Mouse (Mus musculus) MEL (cell line): ENCODE measurements around the gene Hoxb8.

Experiments
- CHD1 ChIP-seq: IDR thresholded peaks from 2 replicates; pipeline ENCODE4 v1.6.1; 2012; ENCODE audit warnings: low read depth, mild to moderate bottlenecking, inconsistent platforms, low read length, improper control_type of control experiment
- CTCF ChIP-seq, 3 experiments: IDR thresholded peaks in 2 of 3; conservative IDR thresholded peaks in 1 of 3; 2 replicates each; pipeline ENCODE4 v1.5.1; 2011 to 2012; ENCODE audit warnings: low read length in 3 of 3, low read depth in 2 of 3, mild to moderate bottlenecking in 2 of 3, improper control_type of control experiment in 1 of 3, inconsistent platforms in 1 of 3, mixed read lengths in 1 of 3, moderate library complexity in 1 of 3; ENCODE audit not compliant: control insufficient read depth in 1 of 3, insufficient read depth in 1 of 3, poor library complexity in 1 of 3, severe bottlenecking in 1 of 3
- ETS1 ChIP-seq: IDR thresholded peaks from 2 replicates; pipeline ENCODE4 v1.6.1; 2012; ENCODE audit warnings: low read depth, mild to moderate bottlenecking, inconsistent platforms, low read length, improper control_type of control experiment, moderate library complexity
- MAZ ChIP-seq: IDR thresholded peaks from 2 replicates; pipeline ENCODE4 v1.6.1; 2012; ENCODE audit warnings: low read depth, mild to moderate bottlenecking, inconsistent platforms, low read length, improper control_type of control experiment
- MYC ChIP-seq: IDR thresholded peaks from 2 replicates; pipeline ENCODE4 v1.6.1; 2011; ENCODE audit warnings: low read depth, mild to moderate bottlenecking, low read length, improper control_type of control experiment, moderate library complexity
- POLR2A ChIP-seq, 2 experiments: IDR thresholded peaks; 2 replicates each; pipeline ENCODE4 v1.6.1; 2011 to 2012; ENCODE audit warnings: low read length in 2 of 2, mild to moderate bottlenecking in 2 of 2, control low read depth in 1 of 2, improper control_type of control experiment in 1 of 2, low read depth in 1 of 2, moderate library complexity in 1 of 2; ENCODE audit not compliant: control insufficient read depth in 1 of 2, insufficient read depth in 1 of 2, poor library complexity in 1 of 2
- POLR2AphosphoS2 ChIP-seq: IDR thresholded peaks from 2 replicates; pipeline ENCODE4 v1.6.1; 2011; ENCODE audit warnings: low read length, improper control_type of control experiment
- TAL1 ChIP-seq: IDR thresholded peaks from 2 replicates; pipeline ENCODE4 v1.6.1; 2012; ENCODE audit warnings: mild to moderate bottlenecking, inconsistent platforms, low read length, moderate library complexity, mixed read lengths
- TBP ChIP-seq: IDR thresholded peaks from 2 replicates; pipeline ENCODE4 v1.8.0; 2011; ENCODE audit warnings: low read depth, low read length, improper control_type of control experiment
- ZNF384 ChIP-seq: IDR thresholded peaks from 2 replicates; pipeline ENCODE4 v1.6.1; 2012; ENCODE audit warnings: low read depth, mild to moderate bottlenecking, inconsistent platforms, low read length, improper control_type of control experiment

DNA sequence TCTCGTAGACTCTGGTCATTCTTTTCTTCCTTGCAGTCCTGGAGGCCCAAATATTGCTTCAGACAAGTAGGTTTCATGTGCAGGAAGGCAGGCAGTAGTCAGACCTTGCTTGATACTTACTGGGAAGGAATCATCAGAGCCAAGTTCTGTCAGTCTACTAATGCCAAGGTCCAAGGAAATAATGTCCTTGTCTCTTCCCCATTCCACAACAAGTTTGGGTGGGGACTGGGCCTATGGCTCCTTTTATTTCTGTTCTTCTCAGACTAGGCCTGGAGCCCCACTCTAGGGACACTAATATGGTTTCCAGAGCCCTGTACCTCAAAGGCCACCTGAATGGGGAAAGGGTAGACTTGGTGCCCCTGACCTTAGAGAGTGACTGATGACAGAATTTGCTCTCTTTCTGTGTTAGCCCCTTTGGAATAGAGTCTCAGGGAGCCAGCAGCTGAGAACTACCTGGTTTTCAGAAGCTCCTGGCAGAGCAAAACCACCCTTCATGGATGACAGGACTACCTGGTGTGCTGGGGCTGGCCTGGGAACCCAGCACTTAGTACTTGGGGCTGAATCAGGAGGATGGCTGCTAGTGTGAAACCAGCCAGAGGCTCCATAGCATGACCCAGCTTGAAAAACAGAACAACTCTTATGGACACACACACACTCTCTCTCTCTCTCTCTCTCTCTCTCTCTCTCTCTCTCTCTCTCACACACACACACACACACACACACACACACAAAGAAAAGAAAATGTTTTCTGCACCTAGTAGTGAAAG, 6.9 kb downstream of the Hoxb8 start:
- no peak for TF ChIP-seq POLR2AphosphoS2
- TF ChIP-seq TBP, result no peak
- TF ChIP-seq TAL1, result no peak
- no peak for TF ChIP-seq CHD1
- no peak for TF ChIP-seq POLR2A (IDR thresholded peaks at IDR 0.05; ENCODE audit: control insufficient read depth in 1 of 2, insufficient read depth in 1 of 2, low read depth in 1 of 2, low read length in 2 of 2, poor library complexity in 1 of 2)
- TF ChIP-seq ZNF384, result no peak
- no peak for TF ChIP-seq MAZ
- TF ChIP-seq CTCF (IDR thresholded peaks at IDR 0.05 in 2 of 3, conservative IDR thresholded peaks at IDR 0.05 in 1 of 3; ENCODE audit: control insufficient read depth in 1 of 3, insufficient read depth in 1 of 3, low read depth in 2 of 3, low read length in 3 of 3, poor library complexity in 1 of 3, severe bottlenecking in 1 of 3), result no peak
- no peak for TF ChIP-seq MYC
- TF ChIP-seq ETS1, result no peak
